Mouse (Mus musculus): Measurements from ENCODE around the gene Pin1.

The Pin1 gene

DNA sequence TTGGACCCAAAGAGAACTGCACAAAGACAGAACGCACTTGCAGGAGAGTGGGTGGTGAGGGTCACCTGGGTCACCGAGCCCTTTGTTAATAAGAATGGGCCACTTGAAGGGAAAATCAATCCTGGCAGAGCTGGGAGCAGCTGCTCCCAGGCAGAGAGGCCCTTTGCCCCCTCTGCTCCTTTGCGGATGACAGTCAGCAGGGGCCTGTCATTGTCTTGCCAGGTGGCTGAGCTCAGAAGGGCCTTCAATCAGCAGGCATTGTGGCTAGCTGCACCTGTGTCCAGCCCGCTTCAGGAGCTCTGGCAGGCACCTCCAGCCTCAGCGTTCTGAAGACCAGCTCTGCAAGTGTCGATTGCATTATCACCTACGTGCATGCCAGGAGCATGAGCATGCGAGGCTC is 45.6 kb downstream of the Pin1 start:
- DNase-seq (ENCODE audit: low read depth, low spot score) = no peak

DNA sequence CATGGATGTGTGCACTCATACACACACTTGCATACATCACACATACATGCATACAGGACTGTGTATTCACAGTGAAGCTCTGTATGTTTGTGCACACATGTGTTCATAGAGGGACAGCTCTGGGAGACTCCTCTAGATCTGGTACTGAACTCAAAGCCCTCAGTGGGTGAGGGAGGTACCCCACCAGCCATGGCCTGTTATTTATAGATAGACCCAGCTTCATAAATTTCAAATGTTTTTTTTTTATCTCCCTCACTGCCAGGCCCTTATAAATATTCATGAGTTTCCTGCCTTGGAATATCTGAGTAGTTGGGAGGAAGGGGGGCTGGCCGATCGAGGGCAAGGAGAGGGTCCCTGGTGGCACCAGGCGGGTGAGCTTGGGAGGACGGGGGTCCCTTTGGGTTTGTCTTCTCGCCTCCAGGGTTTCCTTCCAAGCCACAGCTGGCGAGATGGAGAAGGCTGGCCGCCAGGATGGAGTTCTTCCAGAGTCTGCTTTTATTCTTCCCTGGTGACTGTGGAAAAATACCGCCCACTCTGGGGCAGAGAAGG is 52.0 kb downstream of the Pin1 start:
- no peak for DNase-seq (ENCODE audit: low read depth, low spot score)

DNA sequence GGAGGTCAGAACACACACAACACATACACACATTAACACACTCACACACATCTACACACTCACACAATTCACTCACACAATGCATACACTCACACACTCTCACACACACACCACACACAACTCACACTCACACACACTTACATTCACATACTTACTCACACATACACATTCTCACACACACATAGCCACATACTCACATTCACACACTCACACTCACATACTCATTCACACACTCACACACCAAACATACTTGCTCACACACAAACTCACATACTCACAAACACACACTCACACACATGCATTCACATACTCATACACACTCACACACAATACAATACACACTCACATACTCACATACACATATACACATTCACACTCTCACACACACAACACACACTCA is 53.5 kb downstream of the Pin1 start:
- DNase-seq (ENCODE audit: low read depth, low spot score) = no peak

DNA sequence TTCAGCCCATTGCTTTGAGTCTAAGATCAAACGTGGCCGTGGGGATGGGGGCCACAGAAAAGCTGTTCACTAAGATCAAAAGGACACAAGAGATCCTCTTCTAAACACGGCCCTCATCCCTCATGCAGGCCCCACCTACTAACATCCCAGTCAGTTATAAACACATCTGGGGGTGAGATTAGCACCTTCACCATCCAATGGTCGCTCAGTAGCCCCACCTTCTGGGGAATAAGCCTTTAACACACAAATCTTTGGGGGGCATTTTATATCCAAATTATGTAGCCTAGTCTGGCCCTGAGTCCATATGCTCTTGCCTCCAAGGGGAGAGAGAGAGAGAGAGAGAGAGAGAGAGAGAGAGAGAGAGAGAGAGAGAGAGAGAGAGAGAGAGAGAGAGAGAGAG is 54.1 kb downstream of the Pin1 start:
- no peak for DNase-seq (ENCODE audit: low read depth, low spot score)

DNA sequence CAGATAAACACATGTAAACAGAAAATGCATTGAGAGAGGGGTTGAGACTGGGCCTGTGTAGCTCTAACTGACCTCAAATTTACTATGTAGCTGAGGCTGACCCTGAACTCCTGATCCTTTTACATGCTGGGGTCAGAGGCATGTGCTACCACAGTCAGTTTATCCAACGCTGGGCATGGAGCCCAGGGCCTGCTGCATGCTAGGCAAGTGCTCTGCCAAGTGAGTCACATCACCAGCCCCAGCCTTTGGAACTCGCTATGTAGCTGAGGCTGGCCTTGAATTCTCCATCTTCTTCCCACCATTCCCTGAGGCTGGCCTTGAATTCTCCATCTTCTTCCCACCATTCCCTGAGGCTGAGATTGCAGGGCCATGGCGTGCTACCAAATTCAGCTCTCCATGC is 58.6 kb downstream of the Pin1 start:
- no peak for DNase-seq (ENCODE audit: low read depth, low spot score)

DNA sequence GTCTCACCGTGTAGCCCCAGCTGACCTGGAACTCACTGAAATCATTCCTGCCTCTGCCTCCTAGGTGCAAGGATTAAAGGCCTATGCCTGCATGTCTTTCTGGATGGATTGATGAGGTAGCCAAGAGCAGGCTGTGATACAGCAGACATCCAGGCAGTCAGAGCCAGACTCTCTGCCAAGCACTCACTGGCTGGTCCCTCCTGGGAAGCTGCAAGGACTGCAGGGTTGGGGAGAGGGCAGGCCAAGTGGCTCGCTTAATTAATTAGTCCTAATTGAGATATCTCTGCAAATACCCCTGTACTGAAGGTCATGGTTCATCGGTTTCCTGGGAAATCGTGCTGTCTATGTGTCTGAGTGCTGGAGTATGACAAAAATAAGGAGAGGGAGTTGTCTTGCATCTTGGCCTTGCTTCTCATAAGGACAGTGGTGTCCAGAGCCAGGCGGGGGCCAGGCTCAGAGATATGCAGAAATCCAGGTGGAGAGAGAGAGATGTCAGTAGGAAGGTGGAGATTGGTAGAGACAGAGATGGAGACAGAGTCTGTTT is 61.1 kb downstream of the Pin1 start:
- DNase-seq (ENCODE audit: low read depth, low spot score) = no peak

DNA sequence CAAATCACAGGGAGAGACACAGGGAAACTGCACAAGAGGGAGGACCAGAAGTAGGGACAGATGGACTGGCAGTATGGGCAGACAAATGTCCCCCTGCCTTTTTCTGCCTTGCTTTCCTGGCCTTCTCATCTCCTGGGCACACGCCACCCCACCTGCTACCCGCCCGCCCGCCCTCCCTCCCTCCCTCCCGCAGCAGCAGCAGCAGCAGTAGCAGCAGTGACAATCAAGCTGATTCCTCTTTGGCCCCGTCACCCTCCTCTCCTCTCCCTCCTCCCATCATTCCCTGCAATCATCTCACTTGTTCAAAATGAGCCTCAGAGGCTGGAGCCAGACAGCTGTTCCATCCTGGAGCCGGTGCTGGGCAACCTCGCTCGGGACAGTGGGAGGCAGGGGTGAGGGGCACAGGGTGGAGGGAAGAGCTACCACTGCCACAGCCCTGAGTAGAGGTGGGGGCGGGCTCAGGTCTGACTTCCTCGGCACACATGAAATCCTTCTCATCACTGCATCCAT is 61.6 kb downstream of the Pin1 start:
- no peak for DNase-seq (ENCODE audit: low read depth, low spot score)

DNA sequence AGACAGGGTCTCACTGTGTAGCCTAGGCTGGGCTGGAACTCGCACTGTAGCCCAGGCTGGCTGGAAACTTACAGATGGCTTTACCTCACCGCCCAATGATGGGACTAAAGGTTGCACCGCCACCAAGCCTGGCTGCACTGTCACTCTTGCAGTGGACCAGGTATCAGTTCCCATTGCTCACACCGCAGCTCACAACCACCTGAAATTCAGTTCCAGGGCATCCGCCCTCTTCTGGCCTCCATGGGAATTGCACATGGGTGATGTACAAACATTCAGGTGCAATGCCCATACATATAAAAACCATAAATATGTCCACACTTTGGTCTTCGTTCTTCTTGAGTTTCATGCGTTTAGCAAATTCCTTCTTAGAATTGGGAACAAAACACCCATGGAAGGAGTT is 63.4 kb downstream of the Pin1 start:
- no peak for DNase-seq (ENCODE audit: low read depth, low spot score)

All from forelimb bud, embryonic 11.5 days (tissue).